Mouse (Mus musculus): ENCODE data around the gene Fbxo39. TPM values are rescaled to one million over a fixed set of nuclear protein-coding genes. Genes with fewer than 3 reads are reported as not detected.
"Not testable (repeated sequence)": the region's sequence is repeated elsewhere in the genome, so short reads cannot be mapped to it uniquely, and the experiment has no call there.

The Fbxo39 gene
- total RNA-seq, 2 experiments from 2014 or later = not detected

DNA sequence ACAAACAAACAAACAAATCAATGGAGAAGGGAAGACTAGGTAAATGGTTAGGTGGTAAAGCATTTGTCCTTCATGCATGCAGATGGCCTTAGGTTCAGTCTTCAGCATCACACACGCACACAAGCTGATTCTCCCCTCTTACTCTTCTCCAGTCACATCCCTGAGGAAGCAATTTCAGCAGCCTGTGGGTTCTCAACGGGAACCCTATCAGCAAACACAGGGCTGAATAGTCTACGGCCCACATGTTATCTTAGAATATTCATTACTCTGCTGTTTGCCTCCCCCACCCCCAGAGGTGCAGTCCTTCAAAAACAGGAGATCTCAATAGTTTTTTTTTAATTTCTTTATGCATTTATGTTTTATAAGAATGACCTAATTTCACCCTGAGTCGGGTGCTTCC lies 3.8 kb upstream of the Fbxo39 start:
- ATAC-seq (replicated peaks; ENCODE audit: poor library complexity, severe bottlenecking) = no peak

DNA sequence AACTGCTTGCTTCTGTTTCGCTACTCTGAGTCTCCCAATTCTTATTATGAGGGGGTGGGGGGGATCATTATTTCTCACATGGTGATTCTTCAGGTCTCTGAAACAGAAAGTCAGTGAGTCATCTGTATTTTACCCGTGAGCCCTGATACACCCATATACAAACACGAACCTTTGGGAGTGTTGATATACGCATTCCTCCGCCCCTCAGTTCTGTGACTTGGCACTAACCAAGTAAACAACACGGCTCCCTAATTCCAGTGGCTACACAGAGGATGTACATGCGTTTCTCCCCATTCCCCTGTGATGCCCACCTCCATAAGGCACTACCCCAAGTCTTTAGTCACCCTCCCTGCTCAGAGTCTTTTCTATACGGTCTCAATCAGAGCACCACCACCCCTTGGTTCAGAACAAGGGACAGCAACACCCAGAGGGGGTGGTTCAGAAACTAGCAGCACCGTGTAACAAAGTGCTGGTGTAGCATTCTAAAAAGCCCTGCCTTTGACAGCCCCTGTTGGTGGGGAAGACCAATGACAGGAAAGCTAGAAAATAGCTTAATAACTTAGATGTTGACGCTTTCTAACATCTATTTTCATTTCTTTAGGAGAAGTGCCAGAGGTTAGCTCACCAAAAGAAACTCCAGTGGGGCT lies 2.8 kb upstream of the Fbxo39 start:
- no peak for ATAC-seq (replicated peaks; ENCODE audit: poor library complexity, severe bottlenecking)

DNA sequence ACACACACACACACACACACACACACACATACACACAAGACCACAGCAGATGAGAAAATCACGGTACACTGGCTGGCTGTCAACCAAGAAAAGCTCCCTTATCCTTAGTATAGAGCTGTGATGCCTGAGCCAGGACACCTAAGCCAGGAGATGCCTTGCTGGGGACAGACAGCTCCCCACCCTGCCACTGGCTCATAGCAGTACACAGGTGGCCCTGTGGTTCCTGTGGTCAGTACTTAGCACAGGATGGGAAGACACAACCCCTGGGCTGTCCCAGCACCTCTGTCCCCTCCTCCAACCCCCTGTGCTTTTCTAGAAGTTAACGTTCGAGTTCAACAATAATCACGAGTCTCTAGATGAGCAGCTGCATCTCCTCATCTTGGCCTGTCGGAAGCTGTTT lies 3.8 kb downstream of the Fbxo39 start:
- ATAC-seq (replicated peaks; ENCODE audit: poor library complexity, severe bottlenecking) = no peak

DNA sequence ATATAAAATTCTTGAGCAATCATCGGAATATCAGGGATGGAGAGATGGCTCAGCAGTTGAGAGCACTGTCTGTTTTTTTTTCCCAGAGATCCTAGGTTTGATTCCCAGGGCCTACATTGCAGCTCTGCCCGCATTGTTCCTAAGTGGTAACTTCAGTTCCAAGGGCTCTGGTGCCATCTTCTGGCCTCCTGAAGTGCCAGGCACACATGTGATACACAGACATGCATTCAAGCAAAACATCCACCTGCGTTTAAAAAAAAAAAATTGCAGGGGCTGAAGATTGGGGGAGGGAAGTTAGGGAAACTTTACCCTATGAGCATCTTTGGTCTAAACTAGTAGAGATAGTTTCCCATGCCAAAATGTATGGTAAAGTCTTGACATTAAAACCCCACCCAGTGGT lies 10.2 kb downstream of the Fbxo39 start:
- ATAC-seq (replicated peaks; ENCODE audit: poor library complexity, severe bottlenecking) = no peak

DNA sequence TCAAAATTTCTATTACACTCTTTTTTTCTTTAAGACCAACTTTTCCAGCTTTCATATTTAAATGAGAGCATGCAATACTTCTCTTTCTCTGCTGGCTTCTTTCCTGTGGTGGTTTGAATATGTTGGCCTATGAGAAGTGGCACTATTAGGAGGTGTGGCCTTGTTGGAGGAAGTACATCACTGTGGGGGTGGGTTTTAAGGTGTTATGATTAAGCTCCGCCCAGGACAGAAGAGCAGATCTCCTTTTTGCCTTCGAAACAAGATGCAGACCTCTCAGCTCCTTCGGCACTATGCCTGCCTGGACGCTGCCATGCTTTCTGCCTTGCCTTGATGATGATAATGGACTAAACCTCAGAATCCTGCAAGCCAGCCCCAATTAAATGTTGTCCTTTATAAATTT lies 11.5 kb downstream of the Fbxo39 start:
- ATAC-seq (replicated peaks; ENCODE audit: poor library complexity, severe bottlenecking) = peak; percentile 66

DNA sequence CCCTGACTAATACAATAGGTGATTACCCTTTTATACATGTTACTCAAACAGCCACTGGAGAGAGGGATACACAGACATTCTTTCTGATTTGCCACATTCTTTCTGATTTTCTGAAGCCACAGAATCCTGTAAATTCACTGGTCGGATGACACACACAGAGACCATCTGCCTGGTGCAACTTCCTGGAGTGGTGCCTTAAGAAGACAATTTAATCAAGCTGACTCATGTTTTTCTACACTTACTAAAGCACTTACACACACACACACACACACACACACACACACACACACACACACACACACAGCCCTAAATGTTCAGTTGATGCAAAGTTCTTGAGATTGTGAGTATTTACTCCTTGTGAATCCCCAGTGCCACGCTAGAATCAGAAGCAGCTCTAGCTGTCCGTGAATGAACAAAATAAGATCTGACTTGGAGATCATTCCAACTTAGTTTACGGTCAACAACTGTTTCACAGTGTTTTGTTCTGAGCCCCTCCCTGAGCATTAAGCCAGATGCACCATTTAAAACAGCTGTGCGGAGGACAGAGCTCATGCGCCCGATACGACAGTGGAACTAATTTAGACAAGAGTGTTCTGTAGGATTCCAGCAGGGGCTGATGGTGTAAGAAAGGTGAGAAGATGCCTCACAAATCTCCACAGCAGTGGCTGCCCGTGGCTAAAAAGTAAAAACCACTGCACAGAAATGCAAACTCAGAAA lies 18.9 kb downstream of the Fbxo39 start:
- ATAC-seq (replicated peaks; ENCODE audit: poor library complexity, severe bottlenecking) = no peak

DNA sequence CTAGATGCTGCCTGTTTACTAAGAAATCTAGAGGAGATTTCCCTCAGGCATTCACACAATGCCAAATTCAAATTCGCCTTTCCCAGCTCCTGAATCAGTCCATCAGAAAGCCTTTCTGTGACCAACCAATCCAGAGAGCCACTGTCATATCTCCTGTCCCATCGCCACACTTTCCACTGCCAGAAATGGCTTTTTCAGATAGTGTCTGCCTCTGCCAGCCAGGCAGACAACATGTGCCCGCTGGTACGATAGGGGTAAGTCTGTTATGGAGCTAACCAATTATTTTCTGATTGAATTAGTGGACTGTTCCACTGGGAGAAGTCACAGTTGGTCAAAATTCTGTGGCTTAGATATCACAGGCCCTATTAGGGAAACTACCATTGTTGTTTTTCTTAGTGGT lies 20.4 kb downstream of the Fbxo39 start:
- no peak for ATAC-seq (replicated peaks; ENCODE audit: poor library complexity, severe bottlenecking)

DNA sequence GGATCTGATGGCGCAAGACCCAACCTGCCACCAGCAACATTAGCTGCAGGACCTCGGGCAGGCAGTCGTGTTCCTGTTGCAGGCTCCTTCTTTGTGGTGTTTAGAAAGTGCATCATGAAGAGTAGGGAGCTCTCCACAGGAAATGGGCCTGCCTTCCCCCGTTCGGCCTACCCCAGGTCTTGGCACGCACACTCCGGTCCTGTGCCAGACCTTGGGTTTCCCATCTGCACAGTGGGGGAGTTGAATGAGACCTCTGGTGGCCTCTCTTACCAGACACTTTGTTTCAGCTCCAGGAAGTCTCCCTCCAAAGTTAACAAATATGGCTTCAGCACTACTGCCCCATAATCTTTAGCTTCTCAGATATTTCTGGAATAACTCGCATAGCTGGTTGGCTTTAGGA lies 22.5 kb downstream of the Fbxo39 start:
- ATAC-seq (replicated peaks; ENCODE audit: poor library complexity, severe bottlenecking) = peak; percentile 17; the same call in 1 of the 2 replicates

DNA sequence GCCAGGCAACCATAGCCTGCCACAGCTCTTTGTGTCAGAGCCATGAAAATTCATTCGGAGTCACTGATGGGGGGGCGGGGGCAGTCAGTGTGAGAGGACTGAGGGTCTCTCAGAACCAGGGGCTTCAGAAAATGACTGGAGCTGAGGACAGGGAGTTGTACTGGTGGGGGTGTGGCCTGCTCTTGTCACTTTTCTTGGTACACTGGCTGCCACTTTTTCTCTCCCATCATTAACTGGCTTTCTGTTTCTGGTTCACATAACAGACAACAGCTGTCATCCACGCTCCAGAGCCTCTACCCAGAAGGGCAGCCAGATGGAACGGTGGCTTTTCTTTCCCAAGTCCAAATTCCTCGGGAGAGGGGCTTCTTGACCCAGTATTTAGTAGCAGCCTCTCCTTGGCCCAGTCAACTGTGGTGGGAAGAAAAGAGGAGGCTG lies 24.2 kb downstream of the Fbxo39 start:
- ATAC-seq (replicated peaks; ENCODE audit: poor library complexity, severe bottlenecking) = no peak

DNA sequence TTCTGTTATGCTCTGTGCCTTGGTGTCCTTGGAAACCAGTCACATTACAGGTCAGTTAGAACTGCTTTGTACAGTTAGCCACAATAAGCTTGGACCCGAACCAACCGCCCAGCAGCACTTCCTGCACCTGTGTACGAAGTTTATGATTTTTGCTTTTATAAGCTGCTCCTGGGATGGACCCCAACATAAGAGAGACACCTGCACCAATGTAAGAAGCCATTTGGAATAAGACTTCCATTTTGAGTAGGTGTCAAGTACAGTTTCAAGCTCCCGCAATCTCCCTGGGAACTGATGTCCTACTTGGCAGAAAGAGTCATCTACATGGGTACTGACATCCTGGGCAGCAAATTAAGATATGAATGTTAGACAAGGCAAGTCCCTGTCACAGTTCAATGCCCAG lies 25.5 kb downstream of the Fbxo39 start:
- ATAC-seq (replicated peaks; ENCODE audit: poor library complexity, severe bottlenecking) = no peak

DNA sequence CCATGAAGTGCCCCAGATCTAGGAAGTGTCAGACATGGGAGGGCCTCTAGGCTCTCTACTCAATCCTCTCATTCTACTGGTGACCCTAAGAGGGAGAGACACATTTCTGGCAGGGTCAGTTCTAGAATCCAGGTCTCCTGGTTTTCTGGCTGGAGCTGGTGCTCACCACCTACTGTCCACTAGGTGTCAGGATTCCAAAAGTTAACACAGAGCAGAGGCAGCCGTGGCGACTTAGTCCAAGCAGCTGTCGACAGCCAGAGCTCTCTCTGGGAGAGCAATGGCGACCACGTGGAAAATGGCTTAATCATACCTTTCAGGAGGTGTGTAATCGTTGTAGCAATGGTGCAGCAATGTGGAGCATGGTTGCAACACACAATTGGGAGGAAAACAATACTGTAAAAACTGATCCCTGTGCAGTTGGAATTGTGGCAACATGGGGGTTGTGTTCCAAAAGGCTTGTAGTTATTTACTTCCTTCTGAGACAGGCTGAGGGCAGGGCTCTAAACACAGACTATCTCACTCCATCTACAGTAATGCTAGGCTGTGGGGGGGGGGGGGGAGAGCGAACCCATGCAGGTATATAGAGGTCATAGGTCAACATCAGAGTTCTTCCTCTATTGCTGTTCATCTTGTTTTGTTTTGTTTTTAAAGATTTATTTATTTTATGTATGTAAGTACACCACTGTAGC lies 28.4 kb downstream of the Fbxo39 start:
- peak; percentile 91 for ATAC-seq (replicated peaks; ENCODE audit: poor library complexity, severe bottlenecking)

DNA sequence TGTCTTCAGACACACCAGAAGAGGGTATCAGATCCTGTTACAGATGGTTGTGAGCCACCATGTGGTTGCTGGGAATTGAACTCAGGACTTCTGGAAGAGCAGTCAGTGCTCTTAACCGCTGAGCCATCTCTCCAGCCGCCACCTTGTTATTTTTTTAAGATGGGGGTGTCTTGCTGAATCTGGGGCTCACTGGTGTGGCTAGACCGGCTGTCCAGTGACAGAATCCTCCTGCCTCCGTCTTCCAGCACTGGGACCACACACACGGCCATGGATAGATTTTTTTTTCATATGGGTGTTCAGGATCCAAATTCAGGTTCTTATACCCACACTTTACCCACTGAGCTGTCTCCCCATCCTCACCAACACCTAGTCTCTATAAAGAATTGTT lies 29.0 kb downstream of the Fbxo39 start:
- not testable (repeated sequence) for ATAC-seq (replicated peaks; ENCODE audit: poor library complexity, severe bottlenecking)

DNA sequence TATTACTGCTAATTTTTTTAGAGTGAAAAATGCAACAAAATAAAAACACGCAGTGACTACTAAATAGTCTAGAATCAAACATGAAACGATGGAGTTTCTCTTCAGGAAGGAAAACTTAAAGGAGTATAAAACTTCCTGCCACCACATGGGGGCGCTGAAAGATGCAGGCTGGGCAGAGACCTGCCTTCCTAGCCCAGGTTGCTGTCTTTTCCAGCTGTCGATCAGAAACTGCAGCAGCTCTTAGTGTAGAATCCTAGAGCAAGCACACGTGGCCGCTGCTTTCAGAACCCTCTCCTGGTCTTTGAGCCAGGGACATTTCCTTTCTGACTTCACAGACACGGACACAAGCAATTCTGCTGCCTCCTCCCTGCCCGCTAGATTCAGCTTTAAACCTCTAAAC lies 29.7 kb downstream of the Fbxo39 start:
- ATAC-seq (replicated peaks; ENCODE audit: poor library complexity, severe bottlenecking) = peak; percentile 36

DNA sequence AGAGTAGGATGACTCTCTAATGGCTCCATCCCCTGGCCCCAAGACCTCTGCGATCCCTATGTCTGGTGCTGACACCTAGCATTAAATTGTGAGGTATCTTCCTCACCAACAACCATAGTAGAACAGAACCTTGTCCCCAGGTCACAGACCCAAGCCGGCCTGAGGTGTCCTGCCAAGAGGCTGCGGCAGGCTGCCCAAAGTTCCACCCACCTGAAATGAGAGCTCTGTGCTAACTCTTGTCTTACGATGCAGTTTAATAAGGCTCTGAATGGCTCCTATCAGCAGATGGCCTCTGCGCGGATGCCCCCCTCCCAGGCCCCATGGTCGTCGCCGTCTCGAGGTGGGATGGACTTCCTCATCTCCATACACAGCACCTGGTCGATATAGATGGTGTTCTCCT lies 30.2 kb downstream of the Fbxo39 start:
- no peak for ATAC-seq (replicated peaks; ENCODE audit: poor library complexity, severe bottlenecking)

DNA sequence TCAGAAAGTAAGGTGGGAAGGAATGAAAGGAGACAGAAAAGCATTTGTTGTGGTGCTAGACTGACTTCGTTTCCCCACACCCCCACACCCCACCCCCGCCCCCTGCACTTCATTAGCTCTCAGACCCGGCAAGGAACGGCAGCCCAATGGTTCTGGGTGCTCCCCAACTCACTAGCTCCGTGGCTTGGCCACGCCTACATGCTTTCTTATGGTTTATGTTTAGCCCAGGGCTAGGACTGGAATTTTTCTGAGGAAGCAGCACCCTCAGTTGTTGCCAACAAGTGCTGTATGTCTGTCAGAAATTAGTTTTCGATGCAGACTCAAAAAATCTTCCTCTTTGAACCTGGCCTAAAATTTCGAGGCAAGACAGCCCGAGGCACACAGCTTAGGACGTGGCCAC lies 34.3 kb downstream of the Fbxo39 start:
- no peak for ATAC-seq (replicated peaks; ENCODE audit: poor library complexity, severe bottlenecking)

DNA sequence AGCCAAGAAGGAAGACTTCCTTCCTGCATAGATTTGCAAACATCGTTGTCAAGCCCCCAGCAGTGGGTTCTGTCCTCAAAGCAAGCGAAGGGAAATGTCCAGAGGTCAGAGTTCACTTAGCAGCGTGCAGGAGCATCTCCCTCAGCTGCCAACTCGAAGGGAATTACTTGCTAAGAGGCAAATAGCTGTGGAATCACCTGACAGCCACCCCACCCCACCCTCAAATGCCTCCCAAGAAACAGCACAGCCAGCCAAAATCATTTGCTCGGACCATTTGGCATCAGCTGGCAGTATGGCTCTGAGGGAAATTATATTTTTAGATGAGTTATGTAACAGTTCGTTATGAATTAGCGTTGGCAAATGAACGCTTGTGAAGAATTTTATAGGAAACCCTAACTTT lies 34.8 kb downstream of the Fbxo39 start:
- no peak for ATAC-seq (replicated peaks; ENCODE audit: poor library complexity, severe bottlenecking)

DNA sequence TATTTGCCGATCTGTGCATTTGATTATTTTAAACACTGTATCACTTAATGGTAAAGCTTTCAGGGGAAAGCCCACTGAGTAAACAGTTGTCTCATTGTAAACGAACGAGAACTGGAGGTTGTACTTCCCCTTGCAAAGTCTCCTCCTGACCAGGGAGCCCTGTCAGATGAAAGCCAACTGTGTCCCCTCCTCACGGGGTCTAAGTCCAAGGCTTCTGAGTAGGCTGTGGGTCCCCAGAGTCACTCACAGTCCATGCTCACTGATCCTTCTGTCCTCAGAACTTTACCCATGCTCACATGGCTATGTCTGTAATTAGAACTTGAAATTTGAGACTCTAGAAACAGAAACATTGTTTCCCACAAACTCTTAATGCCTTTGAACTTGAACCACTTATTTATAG lies 35.4 kb downstream of the Fbxo39 start:
- ATAC-seq (replicated peaks; ENCODE audit: poor library complexity, severe bottlenecking) = no peak

DNA sequence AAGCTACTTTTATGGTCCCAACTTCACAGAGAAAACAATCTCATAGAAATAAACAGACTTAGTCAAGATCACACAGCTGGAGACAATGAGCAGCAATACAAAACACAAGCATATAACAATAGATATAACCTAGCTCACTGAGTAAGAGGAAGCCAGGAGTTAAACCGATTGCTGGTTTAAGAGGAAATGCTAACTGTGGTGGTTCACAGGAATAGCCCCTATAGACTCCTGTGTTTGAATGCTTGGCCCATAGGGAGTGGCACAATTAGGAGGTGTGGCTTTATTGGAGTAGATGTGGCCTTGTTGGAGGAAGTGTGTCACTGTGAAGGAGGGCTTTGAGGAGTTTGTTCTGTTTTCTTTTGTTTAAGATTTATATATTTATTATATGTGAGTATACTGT lies 38.0 kb downstream of the Fbxo39 start:
- ATAC-seq (replicated peaks; ENCODE audit: poor library complexity, severe bottlenecking) = 0 out of 2 replicates have a peak, but pooled peaks have one; percentile 32

DNA sequence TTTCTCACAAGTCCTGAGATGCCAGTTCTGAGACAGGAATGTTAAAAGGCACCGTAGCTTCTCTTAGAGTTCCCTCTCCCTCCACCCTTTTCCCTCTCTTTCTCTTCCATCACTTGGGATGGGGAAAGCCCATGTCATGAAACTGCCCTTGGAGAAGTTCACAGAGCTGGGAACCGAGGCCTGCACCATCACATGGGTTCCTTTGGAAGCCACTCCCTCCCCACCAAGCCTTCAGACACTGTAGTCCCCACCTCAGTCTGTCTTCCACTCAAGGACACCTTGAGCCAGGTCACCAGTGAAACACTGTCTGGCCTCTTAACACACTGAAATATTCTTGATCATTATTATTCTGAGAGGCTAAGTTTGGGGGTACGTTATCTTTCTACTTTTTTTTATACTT lies 38.9 kb downstream of the Fbxo39 start:
- ATAC-seq (replicated peaks; ENCODE audit: poor library complexity, severe bottlenecking) = no peak

DNA sequence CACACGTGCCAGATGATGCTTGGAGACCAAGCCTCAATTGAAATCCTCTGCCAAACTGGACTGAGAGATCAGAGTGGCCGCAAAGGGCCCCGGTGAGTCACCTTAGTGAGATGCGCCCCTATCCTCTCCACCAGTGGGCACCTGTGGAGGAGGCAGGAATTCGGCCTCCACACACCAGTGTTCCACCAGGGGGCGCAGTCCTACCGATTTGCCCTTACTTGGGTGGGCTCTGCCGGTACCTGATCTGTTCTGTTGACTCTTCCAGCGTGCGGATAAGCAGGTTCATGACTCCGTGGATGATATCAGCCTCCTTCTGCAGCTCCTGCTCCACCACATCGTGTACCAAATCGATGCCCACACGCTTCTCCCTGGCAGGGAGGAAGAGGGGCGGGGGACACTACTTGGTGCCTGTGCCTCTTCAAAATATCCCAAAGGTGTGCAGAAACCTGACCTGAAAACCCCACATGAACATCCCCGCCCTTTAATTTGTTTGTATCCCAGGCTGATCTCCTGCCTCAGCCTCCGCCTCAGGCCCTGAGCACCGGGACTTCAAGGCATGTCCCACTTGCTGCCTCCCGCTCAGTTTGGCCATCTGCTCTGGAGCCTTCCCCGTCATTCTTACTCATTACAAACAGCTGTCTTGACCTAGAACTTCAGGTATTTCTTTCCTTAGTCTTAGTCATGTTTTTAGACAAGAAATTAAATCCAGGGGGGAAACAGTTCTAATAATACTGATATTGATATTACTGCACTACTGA lies 40.9 kb downstream of the Fbxo39 start:
- ATAC-seq (replicated peaks; ENCODE audit: poor library complexity, severe bottlenecking) = peak; percentile 91

Measured in granulocyte monocyte progenitor cell, adult 5-6 weeks (primary cell).